Mouse (Mus musculus): ENCODE results near the gene Hist1h3d.

GRCm38 (mm10) chr13:23530181-23530900 is 45.2 kb upstream of the Hist1h3d start:
- TF ChIP-seq GATA1 (IDR thresholded peaks at IDR 0.05; ENCODE audit: borderline replicate concordance, low read length): no peak
- TF ChIP-seq FLI1 (IDR thresholded peaks at IDR 0.05; ENCODE audit: low read length): no peak
